Mouse (Mus musculus) CH12.LX (cell line): ENCODE data around the gene Txlng. TPM values are rescaled to one million over a fixed set of nuclear protein-coding genes. Genes with fewer than 3 reads are reported as not detected.

Experiments used
- DNase-seq: peaks from one replicate; pipeline ENCODE4 v3.0.0-alpha.2; 2013; ENCODE audit errors: extremely low read depth
- H3K27ac ChIP-seq: 2 replicates; pipeline ENCODE4 v1.5.1; 2012; ENCODE audit warnings: low read depth, mild to moderate bottlenecking, control low read depth, moderate library complexity; ENCODE audit not compliant: insufficient read depth
- H3K27me3 ChIP-seq: replicated peaks from 2 replicates; pipeline ENCODE3; 2012; ENCODE audit warnings: inconsistent platforms
- H3K36me3 ChIP-seq, 2 experiments: replicated peaks in 1 of 2; 2 replicates each; pipeline versions ENCODE3 to v1.6.1; 2012; ENCODE audit warnings: inconsistent platforms in 1 of 2, low read length in 1 of 2, mild to moderate bottlenecking in 1 of 2, mixed read lengths in 1 of 2, moderate library complexity in 1 of 2; ENCODE audit not compliant: control insufficient read depth in 1 of 2, insufficient read depth in 1 of 2
- H3K4me1 ChIP-seq, 2 experiments: 2 replicates each; pipeline ENCODE4 v1.6.1; 2012; ENCODE audit warnings: inconsistent platforms in 1 of 2, moderate library complexity in 1 of 2; ENCODE audit not compliant: insufficient read depth in 2 of 2, control insufficient read depth in 1 of 2
- H3K4me2 ChIP-seq: 2 replicates; pipeline ENCODE4 v1.6.1; 2012; ENCODE audit warnings: low read depth, mild to moderate bottlenecking, control low read depth; ENCODE audit not compliant: poor library complexity, insufficient read depth, severe bottlenecking
- H3K4me3 ChIP-seq, 3 experiments: fragments of 150-350 bp in 1 of 3; sonication (generic) in 1 of 3; replicated peaks in 1 of 3; 2 replicates each; pipeline versions ENCODE3 to v1.5.1; 2011 to 2012; ENCODE audit warnings: low read depth in 2 of 3, low read length in 2 of 3, mild to moderate bottlenecking in 2 of 3, moderate library complexity in 2 of 3, control low read depth in 1 of 3, improper control_type of control experiment in 1 of 3, inconsistent platforms in 1 of 3, mixed read lengths in 1 of 3; ENCODE audit not compliant: poor library complexity in 1 of 3
- H3K79me2 ChIP-seq: replicated peaks from 2 replicates; pipeline ENCODE4 v1.6.1; 2012; ENCODE audit warnings: mild to moderate bottlenecking, moderate library complexity; ENCODE audit not compliant: control insufficient read depth, poor library complexity, insufficient read depth, severe bottlenecking; ENCODE audit errors: extremely low read depth
- H3K9ac ChIP-seq: 2 replicates; pipeline ENCODE4 v1.6.1; 2012; ENCODE audit warnings: low read depth, mild to moderate bottlenecking, control low read depth, moderate library complexity; ENCODE audit not compliant: insufficient read depth
- H3K9me3 ChIP-seq: replicated peaks from 2 replicates; pipeline ENCODE3; 2012; ENCODE audit warnings: low read length, inconsistent platforms, mixed read lengths
- BHLHE40 ChIP-seq: IDR thresholded peaks from 2 replicates; pipeline ENCODE4 v1.6.1; 2011; ENCODE audit warnings: mild to moderate bottlenecking, low read depth, low read length, improper control_type of control experiment
- CHD2 ChIP-seq: IDR thresholded peaks from 2 replicates; pipeline ENCODE4 v1.6.1; 2011; ENCODE audit warnings: low read length, improper control_type of control experiment
- CTCF ChIP-seq, 2 experiments: IDR thresholded peaks in 1 of 2; conservative IDR thresholded peaks in 1 of 2; 2 replicates each; pipeline ENCODE4 v1.5.1; 2011 to 2012; ENCODE audit warnings: low read depth in 2 of 2, low read length in 2 of 2, improper control_type of control experiment in 1 of 2, inconsistent platforms in 1 of 2, mild to moderate bottlenecking in 1 of 2, moderate library complexity in 1 of 2
- E2F4 ChIP-seq: IDR thresholded peaks from 2 replicates; pipeline ENCODE4 v1.6.1; 2011; ENCODE audit warnings: low read depth, low read length, improper control_type of control experiment; ENCODE audit not compliant: insufficient replicate concordance
- ELF1 ChIP-seq: IDR thresholded peaks from 2 replicates; pipeline ENCODE4 v1.6.1; 2014; ENCODE audit warnings: low read depth, mild to moderate bottlenecking, inconsistent platforms, low read length, improper control_type of control experiment
- EP300 ChIP-seq: IDR thresholded peaks from 2 replicates; pipeline ENCODE4 v1.6.1; 2011; ENCODE audit warnings: low read length, improper control_type of control experiment
- ETS1 ChIP-seq: conservative IDR thresholded peaks from 2 replicates; pipeline ENCODE4 v1.6.1; 2012; ENCODE audit warnings: low read depth, mild to moderate bottlenecking, inconsistent platforms, low read length, improper control_type of control experiment, moderate library complexity
- GABPA ChIP-seq: IDR thresholded peaks from 2 replicates; pipeline ENCODE4 v1.6.1; 2012; ENCODE audit warnings: low read depth, low read length, improper control_type of control experiment, inconsistent platforms; ENCODE audit not compliant: insufficient replicate concordance
- HCFC1 ChIP-seq: IDR thresholded peaks from 2 replicates; pipeline ENCODE4 v1.6.1; 2012; ENCODE audit warnings: low read depth, mild to moderate bottlenecking, inconsistent platforms, low read length, improper control_type of control experiment
- IRF4 ChIP-seq: IDR thresholded peaks from 2 replicates; pipeline ENCODE4 v1.6.1; 2014; ENCODE audit warnings: low read depth, mild to moderate bottlenecking, inconsistent platforms, low read length, improper control_type of control experiment
- JUN ChIP-seq: IDR thresholded peaks from 2 replicates; pipeline ENCODE4 v1.6.1; 2011; ENCODE audit warnings: low read depth, mild to moderate bottlenecking, low read length, improper control_type of control experiment, moderate library complexity; ENCODE audit not compliant: insufficient read depth
- JUND ChIP-seq: conservative IDR thresholded peaks from 2 replicates; pipeline ENCODE4 v1.6.1; 2011; ENCODE audit warnings: low read depth, low read length, improper control_type of control experiment
- KAT2A ChIP-seq: IDR thresholded peaks from 2 replicates; pipeline ENCODE4 v1.6.1; 2012; ENCODE audit warnings: low read length, improper control_type of control experiment, inconsistent platforms; ENCODE audit not compliant: insufficient replicate concordance
- MAFK ChIP-seq: IDR thresholded peaks from 2 replicates; pipeline ENCODE4 v1.6.1; 2011; ENCODE audit warnings: low read length, improper control_type of control experiment; ENCODE audit not compliant: insufficient replicate concordance
- MAX ChIP-seq: IDR thresholded peaks from 2 replicates; pipeline ENCODE4 v1.6.1; 2011; ENCODE audit warnings: low read length, improper control_type of control experiment
- MAZ ChIP-seq: IDR thresholded peaks from 2 replicates; pipeline ENCODE4 v1.6.1; 2012; ENCODE audit warnings: low read depth, mild to moderate bottlenecking, inconsistent platforms, low read length, improper control_type of control experiment, moderate library complexity
- MEF2A ChIP-seq: IDR thresholded peaks from 2 replicates; pipeline ENCODE4 v1.6.1; 2014; ENCODE audit warnings: low read depth, mild to moderate bottlenecking, inconsistent platforms, low read length, improper control_type of control experiment, borderline replicate concordance
- MXI1 ChIP-seq: IDR thresholded peaks from 2 replicates; pipeline ENCODE4 v1.6.1; 2011; ENCODE audit warnings: mild to moderate bottlenecking, low read depth, low read length, improper control_type of control experiment
- MYC ChIP-seq: IDR thresholded peaks from 2 replicates; pipeline ENCODE4 v1.6.1; 2011; ENCODE audit warnings: low read depth, mild to moderate bottlenecking, improper control_type of control experiment, low read length
- NELFE ChIP-seq: IDR thresholded peaks from 2 replicates; pipeline ENCODE4 v1.6.1; 2011; ENCODE audit warnings: low read depth, low read length, improper control_type of control experiment
- NRF1 ChIP-seq: IDR thresholded peaks from 2 replicates; pipeline ENCODE4 v1.6.1; 2014; ENCODE audit warnings: low read depth, mild to moderate bottlenecking, inconsistent platforms, low read length, improper control_type of control experiment, moderate library complexity
- PAX5 ChIP-seq: IDR thresholded peaks from 2 replicates; pipeline ENCODE4 v1.6.1; 2012; ENCODE audit warnings: low read length, inconsistent platforms, mixed read lengths
- POLR2A ChIP-seq: IDR thresholded peaks from 2 replicates; pipeline ENCODE4 v1.6.1; 2011; ENCODE audit warnings: low read depth, mild to moderate bottlenecking, improper control_type of control experiment, low read length
- POLR2AphosphoS2 ChIP-seq: IDR thresholded peaks from 2 replicates; pipeline ENCODE4 v1.6.1; 2011; ENCODE audit warnings: low read depth, low read length, improper control_type of control experiment
- RCOR1 ChIP-seq: conservative IDR thresholded peaks from 2 replicates; pipeline ENCODE4 v1.6.1; 2012; ENCODE audit warnings: low read depth, mild to moderate bottlenecking, inconsistent platforms, low read length, improper control_type of control experiment
- SIN3A ChIP-seq: IDR thresholded peaks from 2 replicates; pipeline ENCODE4 v1.6.1; 2012; ENCODE audit warnings: low read length, improper control_type of control experiment, inconsistent platforms
- SMC3 ChIP-seq: IDR thresholded peaks from 2 replicates; pipeline ENCODE4 v1.6.1; 2011; ENCODE audit warnings: low read depth, low read length, improper control_type of control experiment
- TBP ChIP-seq: conservative IDR thresholded peaks from 2 replicates; pipeline ENCODE4 v1.6.1; 2011; ENCODE audit warnings: low read depth, low read length, improper control_type of control experiment
- TCF12 ChIP-seq: IDR thresholded peaks from 2 replicates; pipeline ENCODE4 v1.6.1; 2014; ENCODE audit warnings: low read depth, mild to moderate bottlenecking, inconsistent platforms, low read length, improper control_type of control experiment
- UBTF ChIP-seq: IDR thresholded peaks from 2 replicates; pipeline ENCODE4 v1.6.1; 2012; ENCODE audit warnings: low read depth, mild to moderate bottlenecking, inconsistent platforms, low read length, improper control_type of control experiment, moderate library complexity
- USF1 ChIP-seq: IDR thresholded peaks from 2 replicates; pipeline ENCODE4 v1.6.1; 2014; ENCODE audit warnings: low read depth, mild to moderate bottlenecking, inconsistent platforms, low read length, improper control_type of control experiment
- USF2 ChIP-seq: conservative IDR thresholded peaks from 2 replicates; pipeline ENCODE4 v1.6.1; 2011; ENCODE audit warnings: low read depth, low read length, improper control_type of control experiment
- ZKSCAN1 ChIP-seq: IDR thresholded peaks from 2 replicates; pipeline ENCODE4 v1.6.1; 2012; ENCODE audit warnings: low read depth, inconsistent platforms, low read length, improper control_type of control experiment, borderline replicate concordance
- ZMIZ1 ChIP-seq: IDR thresholded peaks from 2 replicates; pipeline ENCODE4 v1.6.1; 2012; ENCODE audit warnings: low read depth, mild to moderate bottlenecking, inconsistent platforms, low read length, improper control_type of control experiment
- ZNF384 ChIP-seq: IDR thresholded peaks from 2 replicates; pipeline ENCODE4 v1.6.1; 2012; ENCODE audit warnings: low read depth, low read length, improper control_type of control experiment, inconsistent platforms
- dilution Hi-C: fragments of 300-500 bp; cut with MboI; formaldehyde crosslinking; loops from 2 replicates; pipeline ENCODE4 v1.14.3; 2020; ENCODE audit warnings: low sequenced_read_pairs; ENCODE audit not compliant: extremely low pct_unique_long_range_greater_than_20kb, extremely low pct_ligation_motif_present
- in situ Hi-C: fragments of 300-500 bp; cut with MboI; formaldehyde crosslinking; loops from 3 replicates; pipeline ENCODE4 v1.14.3; 2019; ENCODE audit warnings: low sequenced_read_pairs, low pct_ligation_motif_present, low pct_unique_long_range_greater_than_20kb, mixed read lengths
- polyA plus RNA-seq: library from polyadenylated mRNA; unstranded; fragments of >175 nt; gene quantifications from 2 replicates; pipeline ENCODE4 v1.2.1, GENCODE M21; 2012; ENCODE audit warnings: low read depth; ENCODE audit not compliant: insufficient read length
- total RNA-seq, 2 experiments: library from RNA; depleted of rRNA; stranded (reverse); fragments of 300-350 nt in 1 of 2; fragments of >200 nt in 1 of 2; gene quantifications; 2 replicates each; pipeline ENCODE4 v1.2.3; 2012 to 2014

The Txlng gene
- total RNA-seq (2012; rRNA removed) (12.7 and 13.7 TPM in 2 replicates), total RNA-seq (2014; rRNA removed) (29.2 and 33.2 TPM in 2 replicates), polyA plus RNA-seq (20.7 and 22.1 TPM in 2 replicates)

GRCm38 (mm10) chrX:162829203-162829708 is at the start of gene Txlng:
Gene Txlng, minus strand, starts transcription at chrX:162829454.
- peak within 1 kb of the TSS; percentile 96; the same call in 1 of the 2 replicates for H3K4me2 ChIP-seq
- peak within 1 kb of the TSS; percentile 78 for H3K9ac ChIP-seq
- dilution Hi-C loops = no loop called here
- peak within 1 kb of the TSS; percentile 57; the same call in 1 of the 2 replicates for H3K27ac ChIP-seq
- TF ChIP-seq KAT2A (peak; percentile 87; the same call in 1 of the 2 replicates), ZNF384 (no peak), GABPA (peak; percentile 6; the same call in 1 of the 2 replicates), UBTF (0 out of 2 replicates have a peak, but pooled peaks have one; percentile 35), MAX (peak; percentile 81), ELF1 (peak; percentile 76), SIN3A (peak; percentile 77), NRF1 (peak; percentile 85), RCOR1 (no peak), ZMIZ1 (peak; percentile 62), E2F4 (no peak), ZKSCAN1 (no peak), MAZ (no peak), MEF2A (peak; percentile 40; the same call in 1 of the 2 replicates), MAFK (no peak), POLR2AphosphoS2 (peak; percentile 75), MXI1 (peak; percentile 92), IRF4 (peak; percentile 42; the same call in 1 of the 2 replicates), ETS1 (no peak), CHD2 (peak; percentile 79), CTCF (conservative IDR thresholded peaks at IDR 0.05 in 1 of 2, IDR thresholded peaks at IDR 0.05 in 1 of 2; ENCODE audit: low read depth in 2 of 2, low read length in 2 of 2) (no peak), HCFC1 (peak; percentile 96), MYC (0 out of 2 replicates have a peak, but pooled peaks have one; percentile 17), USF1 (peak; percentile 92), JUN (no peak), JUND (no peak), USF2 (peak; percentile 82), SMC3 (no peak), NELFE (peak; percentile 82), EP300 (no peak), PAX5 (no peak), POLR2A (peak; percentile 90), BHLHE40 (peak; percentile 71), TBP (0 out of 2 replicates have a peak, but pooled peaks have one; percentile 27), TCF12 (peak; percentile 79)
- DNase-seq = peak; percentile 97
- H3K4me3 ChIP-seq = peak within 1 kb of the TSS; percentile 76 to 96 (median 81)
- no peaks in the 10 kb centered on the region for H3K9me3 ChIP-seq
- in situ Hi-C loops = loop anchor here (25.0 kb wide), 1 partner anchor 92 kb away; no protein-coding TSS in a partner anchor
- H3K36me3 ChIP-seq = peaks cover 0 to 5% of the 10 kb centered on the region in 2 experiments
- H3K79me2 ChIP-seq = peaks cover 23% of the 10 kb centered on the region
- H3K27me3 ChIP-seq = no peaks in the 10 kb centered on the region
- H3K4me1 ChIP-seq = no peaks in the 10 kb centered on the region; a peak in 1 of 4 replicates
